11 mouse cellular contexts compared by ENCODE assay signal in genomic region chr9:68881896-68882295, GRCm38 (mm10).
DNase-seq lines count a peak whose midpoint lies in the region; ATAC-seq and TF ChIP-seq lines count a peak whose summit lies in the region.
"Had no signal": no experiment of that assay in that cellular context is flagged by ENCODE, and none has a peak within 500 bp of the region (broad histone marks: within the 10 kb centered on the region; RNA-seq: fewer than 3 reads in every experiment).

No protein-coding gene starts in this region.

- no peaks in the 10 kb centered on the region for H3K27me3 ChIP-seq in liver, embryonic 16.5 days (ENCODE audit: control insufficient read depth, insufficient read depth, low read depth, low read length)
- H3K27me3 ChIP-seq in liver, embryonic 12.5 days (replicated peaks): no peaks in the 10 kb centered on the region
- H3K27me3 ChIP-seq in hindbrain, embryonic 13.5 days: no peaks in the 10 kb centered on the region
- H3K27me3 ChIP-seq in midbrain, postnatal 0 days (ENCODE audit: insufficient read depth, low read length): no peaks in the 10 kb centered on the region
- H3K27me3 ChIP-seq: heart, embryonic 12.5 days; neural tube, embryonic 12.5 days had no signal

- no peaks in the 10 kb centered on the region for H3K9me3 ChIP-seq in liver, embryonic 16.5 days (replicated peaks; ENCODE audit: control insufficient read depth, low read length)
- no peaks in the 10 kb centered on the region for H3K9me3 ChIP-seq in liver, embryonic 12.5 days (replicated peaks)
- H3K9me3 ChIP-seq in hindbrain, embryonic 13.5 days: no peaks in the 10 kb centered on the region
- no peaks in the 10 kb centered on the region for H3K9me3 ChIP-seq in midbrain, postnatal 0 days (ENCODE audit: low read length)
- H3K9me3 ChIP-seq: embryonic facial prominence, embryonic 10.5 days; heart, embryonic 12.5 days; neural tube, embryonic 12.5 days had no signal

- H3K27ac ChIP-seq in liver, embryonic 16.5 days (ENCODE audit: low read length): peak overlapping the region; percentile 21; the same call in 1 of the 2 replicates
- H3K27ac ChIP-seq in liver, embryonic 12.5 days: no peak overlapping the region
- H3K27ac ChIP-seq in hindbrain, embryonic 13.5 days: 0 out of 2 replicates have a peak overlapping the region, but pooled peaks have one; percentile 62
- H3K27ac ChIP-seq in midbrain, postnatal 0 days (ENCODE audit: low read depth, low read length): no peak overlapping the region
- H3K27ac ChIP-seq: embryonic facial prominence, embryonic 10.5 days; neural tube, embryonic 12.5 days had no signal

- H3K36me3 ChIP-seq in liver, embryonic 16.5 days (ENCODE audit: control insufficient read depth, insufficient read depth): no peaks in the 10 kb centered on the region
- H3K36me3 ChIP-seq in liver, embryonic 12.5 days: no peaks in the 10 kb centered on the region
- H3K36me3 ChIP-seq in hindbrain, embryonic 13.5 days: no peaks in the 10 kb centered on the region
- no peaks in the 10 kb centered on the region for H3K36me3 ChIP-seq in midbrain, postnatal 0 days (ENCODE audit: insufficient read depth, low read length)
- H3K36me3 ChIP-seq: embryonic facial prominence, embryonic 10.5 days; heart, embryonic 12.5 days; neural tube, embryonic 12.5 days had no signal

- H3K4me1 ChIP-seq in liver, embryonic 16.5 days (ENCODE audit: control insufficient read depth, low read depth, low read length): peaks cover 3% of the 10 kb centered on the region
- 0 out of 2 replicates have a peak, but pooled peaks cover 12% of the 10 kb centered on the region for H3K4me1 ChIP-seq in liver, embryonic 12.5 days
- H3K4me1 ChIP-seq in hindbrain, embryonic 13.5 days (replicated peaks): peaks cover 56% of the 10 kb centered on the region
- H3K4me1 ChIP-seq in midbrain, postnatal 0 days (ENCODE audit: insufficient read depth, low read length): peaks cover 6% of the 10 kb centered on the region; the same call in 1 of the 2 replicates

- no peak for TF ChIP-seq CTCF in midbrain, postnatal 0 days (IDR thresholded peaks at IDR 0.05)

- no peak overlapping the region for H3K4me3 ChIP-seq in liver, embryonic 16.5 days (ENCODE audit: low read depth, low read length)
- H3K4me3 ChIP-seq in liver, embryonic 12.5 days: no peak overlapping the region
- H3K4me3 ChIP-seq in hindbrain, embryonic 13.5 days: no peak overlapping the region
- no peak overlapping the region for H3K4me3 ChIP-seq in midbrain, postnatal 0 days (ENCODE audit: low read depth, low read length)
- H3K4me3 ChIP-seq: embryonic facial prominence, embryonic 10.5 days; heart, embryonic 12.5 days; neural tube, embryonic 12.5 days had no signal

- peak; percentile 16 for DNase-seq in embryo, embryonic 9.5 days (ENCODE audit: extremely low spot score)
- DNase-seq in midbrain, postnatal 0 days (ENCODE audit: low spot score): peak; percentile 69
- DNase-seq in spleen, adult 12 weeks (ENCODE audit: low spot score): no peak
- DNase-seq: thymus, adult 18-20 months had no signal

- H3K9ac ChIP-seq in liver, embryonic 16.5 days (ENCODE audit: low read depth, low read length): no peak overlapping the region
- no peak overlapping the region for H3K9ac ChIP-seq in liver, embryonic 12.5 days
- no peak overlapping the region for H3K9ac ChIP-seq in hindbrain, embryonic 13.5 days
- no peak overlapping the region for H3K9ac ChIP-seq in midbrain, postnatal 0 days (replicated peaks; ENCODE audit: low read length, poor library complexity, severe bottlenecking)
- H3K9ac ChIP-seq: heart, embryonic 12.5 days; neural tube, embryonic 12.5 days had no signal

- ATAC-seq in liver, embryonic 16.5 days (ENCODE audit: low read depth): no peak
- no peak for ATAC-seq in liver, embryonic 12.5 days
- no peak for ATAC-seq in hindbrain, embryonic 13.5 days (ENCODE audit: low FRiP score)
- no peak for ATAC-seq in midbrain, postnatal 0 days (ENCODE audit: low FRiP score)
- ATAC-seq in megakaryocyte-erythroid progenitor cell, adult 5-6 weeks (replicated peaks; ENCODE audit: low FRiP score, low TSS enrichment, poor library complexity, severe bottlenecking): no peak

- 30% methylated on average over 6 of the region's 6 CpGs for WGBS in liver, embryonic 16.5 days (ENCODE audit: insufficient replicate concordance)
- WGBS in liver, embryonic 12.5 days (ENCODE audit: insufficient replicate concordance): 49% methylated on average over 6 of the region's 6 CpGs
- 26% methylated on average over 6 of the region's 6 CpGs for WGBS in hindbrain, embryonic 13.5 days
- WGBS in midbrain, postnatal 0 days: 25% methylated on average over 6 of the region's 6 CpGs

- H3K4me2 ChIP-seq in liver, embryonic 16.5 days (ENCODE audit: low read depth, low read length): no peak overlapping the region
- H3K4me2 ChIP-seq in liver, embryonic 12.5 days: no peak overlapping the region
- H3K4me2 ChIP-seq in hindbrain, embryonic 13.5 days: no peak overlapping the region
- H3K4me2 ChIP-seq in midbrain, postnatal 0 days (ENCODE audit: low read depth, low read length, poor library complexity, severe bottlenecking): no peak overlapping the region
- H3K4me2 ChIP-seq: heart, embryonic 12.5 days; neural tube, embryonic 12.5 days had no signal

Comparison
In these comparisons a context has a peak if more than half of its experiments do, and no peak if none do; other contexts are left out.
1. H3K27ac ChIP-seq: peak in liver, embryonic 16.5 days (single experiment) and hindbrain, embryonic 13.5 days (single experiment); none in liver, embryonic 12.5 days (single experiment) and midbrain, postnatal 0 days (single experiment).